Mouse (Mus musculus) lung, postnatal 14 days (tissue): ENCODE results near the gene Fndc9.
A peak's percentile ranks its signal among the peaks of the same experiment; 100 is the strongest.

Experiments used
- DNase-seq: peaks from one replicate; pipeline ENCODE4 v3.0.0; 2021

Gene Fndc9

GRCm38 (mm10) chr11:46236976-46237375, 1.6 kb downstream of the Fndc9 start:
- peak; percentile 77 for DNase-seq

DNA sequence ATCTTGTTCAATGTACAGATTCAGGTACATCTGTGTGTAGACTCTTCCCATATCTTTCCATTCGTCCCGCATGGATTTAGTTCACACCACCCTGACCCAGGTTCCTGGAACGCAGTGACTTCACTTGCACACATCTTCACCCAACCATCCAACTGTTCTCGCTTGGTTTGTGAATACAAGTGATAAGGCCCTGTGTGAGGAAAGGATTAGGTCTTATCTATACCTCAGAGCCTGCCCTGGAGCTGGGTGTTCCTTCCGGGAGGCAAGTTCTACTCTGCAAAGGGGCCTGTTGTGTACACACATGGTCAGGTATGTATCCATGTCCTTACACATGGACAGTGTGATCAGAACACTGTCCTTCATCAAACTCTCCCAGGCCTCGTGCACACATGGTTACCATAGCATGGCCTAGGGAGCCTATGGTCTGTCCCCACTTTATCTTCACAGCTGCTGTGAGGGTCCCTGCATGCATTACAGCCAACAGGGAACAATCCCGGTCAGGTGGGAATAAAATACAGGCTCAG, 5.9 kb downstream of the Fndc9 start:
- no peak for DNase-seq

DNA sequence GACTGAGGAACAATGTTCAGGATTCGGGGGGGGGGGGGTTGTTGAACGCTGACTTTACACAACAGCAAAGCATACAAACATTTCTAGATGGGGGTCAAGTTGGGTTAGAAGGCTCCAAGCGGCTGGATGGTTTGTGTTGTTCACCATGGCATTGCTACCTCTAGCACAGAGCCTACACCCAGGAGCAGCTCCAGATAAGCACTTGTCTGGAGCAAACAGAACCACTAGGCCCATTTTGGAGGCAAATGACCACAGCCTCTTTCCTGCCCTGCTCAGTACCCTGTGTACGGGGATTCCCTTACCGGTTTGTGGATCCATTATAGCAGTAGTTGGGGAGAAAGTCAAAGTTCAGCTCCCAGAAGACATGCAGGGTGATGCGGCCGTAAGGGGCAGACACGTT, 6.7 kb downstream of the Fndc9 start:
- DNase-seq: no peak

DNA sequence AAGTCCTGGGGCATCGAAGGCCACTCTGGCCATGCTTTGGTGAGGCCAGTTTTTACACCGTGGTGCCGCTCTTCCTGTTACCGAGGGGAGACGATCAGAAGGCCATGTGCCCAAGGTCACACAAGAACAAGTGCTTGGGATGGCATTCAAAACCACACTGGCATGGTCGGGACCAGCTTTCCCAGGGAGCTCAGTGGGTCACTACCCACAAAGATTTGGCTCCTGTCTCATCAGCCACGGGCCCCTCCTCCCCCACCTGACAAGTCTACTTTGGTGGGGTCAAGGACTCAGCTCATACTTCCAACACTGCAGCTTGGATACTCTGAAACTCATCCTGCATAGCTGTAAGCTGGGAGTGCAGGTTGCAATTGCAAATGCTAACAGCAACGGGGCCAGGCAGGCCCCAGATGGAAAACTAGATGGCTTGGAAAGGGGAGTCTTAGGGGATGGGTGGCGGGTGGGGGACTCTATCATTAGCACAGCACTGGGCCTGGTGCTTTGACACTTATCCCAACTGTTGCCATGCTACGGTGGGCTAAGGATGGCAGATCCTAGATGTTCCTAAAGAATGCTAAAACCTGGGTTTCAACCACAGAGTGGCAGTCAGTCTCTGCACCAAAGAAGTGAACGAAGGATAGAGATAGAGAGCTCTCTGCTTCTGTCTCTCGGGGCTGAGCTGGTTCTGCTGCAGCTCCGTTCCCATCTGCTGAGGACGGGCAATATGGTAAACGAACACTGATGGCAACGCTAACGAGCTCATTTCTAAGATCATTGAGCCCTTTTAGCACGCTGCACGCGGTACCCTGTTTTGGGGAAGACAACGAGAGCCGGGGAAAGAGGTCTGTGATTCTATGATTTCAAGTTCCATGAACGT, 9.6 kb downstream of the Fndc9 start:
- DNase-seq: no peak

GRCm38 (mm10) chr11:46245926-46246325, 10.6 kb downstream of the Fndc9 start:
- DNase-seq: no peak

DNA sequence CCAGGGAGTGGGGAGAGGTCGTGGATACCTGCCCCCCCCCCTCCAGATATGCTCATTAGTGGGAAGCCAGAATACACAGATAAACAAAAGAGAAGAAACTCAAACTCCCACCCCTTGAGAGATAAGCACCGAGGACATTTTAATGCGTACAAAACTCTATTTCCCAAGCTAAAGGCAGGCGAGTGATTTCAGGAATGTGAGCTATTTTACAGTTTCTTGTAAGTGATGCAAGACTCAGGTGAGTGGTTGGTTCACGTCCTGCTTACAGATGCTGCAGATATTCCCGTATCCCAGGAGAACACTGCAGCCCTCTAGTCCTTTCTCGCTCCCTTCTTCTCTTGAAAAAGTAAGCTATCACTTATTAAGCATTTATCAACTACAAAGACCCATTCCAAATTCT, 11.1 kb downstream of the Fndc9 start:
- no peak for DNase-seq

- no peak for DNase-seq
Measured at GRCm38 (mm10) chr11:46248352-46248751, 13.0 kb downstream of the Fndc9 start.

DNA sequence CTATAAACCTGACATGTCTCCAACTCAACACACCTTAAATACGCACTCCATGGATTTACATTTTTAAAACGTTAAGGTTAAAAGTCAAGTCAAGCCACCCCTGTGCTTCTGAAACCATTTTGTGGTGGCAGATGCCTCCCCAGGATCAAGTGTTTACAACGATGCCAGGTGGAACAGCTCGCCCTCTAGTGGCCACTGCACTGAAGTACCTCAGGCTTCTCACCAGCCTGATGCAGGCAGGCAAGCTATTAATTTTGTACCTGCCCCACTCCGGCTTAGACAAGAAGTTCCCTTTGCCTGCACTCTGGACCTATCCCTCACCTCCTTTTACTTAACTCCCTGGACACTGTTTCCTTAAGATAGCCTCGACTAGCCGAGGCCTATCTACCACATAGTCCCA, 16.7 kb downstream of the Fndc9 start:
- DNase-seq: peak; percentile 75

GRCm38 (mm10) chr11:46255291-46255690, 20.0 kb downstream of the Fndc9 start:
- DNase-seq: no peak

GRCm38 (mm10) chr11:46258207-46258606, 22.9 kb downstream of the Fndc9 start:
- peak; percentile 24 for DNase-seq

DNA sequence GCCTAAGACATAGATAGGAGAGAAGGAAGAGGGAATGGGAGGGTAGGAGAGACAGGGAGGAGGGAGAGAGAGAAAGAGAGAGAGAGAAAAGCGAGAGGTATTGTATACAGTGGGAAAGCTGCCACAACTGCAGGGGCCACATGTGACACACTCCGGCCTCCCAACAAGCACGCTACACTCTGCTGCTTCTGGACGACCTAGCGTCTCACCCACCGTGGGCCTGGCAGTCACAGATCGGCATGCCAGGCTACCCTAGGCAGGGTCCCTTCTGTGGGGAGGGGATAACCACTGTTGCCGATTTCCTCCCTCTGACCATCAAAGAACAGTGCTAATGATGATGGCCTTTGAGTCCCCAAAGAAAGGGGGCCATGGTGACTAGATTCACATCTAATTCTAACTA, 23.4 kb downstream of the Fndc9 start:
- DNase-seq: no peak

- no peak for DNase-seq
Measured at GRCm38 (mm10) chr11:46262854-46263253, 27.5 kb downstream of the Fndc9 start.

DNA sequence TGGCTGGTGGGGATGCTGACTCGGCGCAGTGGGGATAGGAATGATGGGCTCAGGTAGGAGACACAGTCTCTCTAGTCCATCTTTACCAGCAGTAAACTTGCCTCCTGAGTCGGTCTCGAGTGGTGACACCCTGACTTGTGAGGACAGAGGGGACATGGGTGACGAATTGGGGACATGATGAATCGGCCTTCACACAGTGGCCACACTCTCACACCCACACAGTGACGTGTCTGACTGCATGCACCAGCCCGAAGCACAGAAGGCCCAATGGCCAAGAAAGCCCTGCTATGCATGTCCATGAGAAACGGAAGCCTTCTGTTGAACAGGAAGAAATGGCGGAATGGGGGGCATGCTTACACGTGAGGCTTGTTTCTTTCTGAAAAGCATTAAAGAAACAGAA, 28.0 kb downstream of the Fndc9 start:
- DNase-seq: no peak

GRCm38 (mm10) chr11:46264584-46264983, 29.3 kb downstream of the Fndc9 start:
- no peak for DNase-seq

DNA sequence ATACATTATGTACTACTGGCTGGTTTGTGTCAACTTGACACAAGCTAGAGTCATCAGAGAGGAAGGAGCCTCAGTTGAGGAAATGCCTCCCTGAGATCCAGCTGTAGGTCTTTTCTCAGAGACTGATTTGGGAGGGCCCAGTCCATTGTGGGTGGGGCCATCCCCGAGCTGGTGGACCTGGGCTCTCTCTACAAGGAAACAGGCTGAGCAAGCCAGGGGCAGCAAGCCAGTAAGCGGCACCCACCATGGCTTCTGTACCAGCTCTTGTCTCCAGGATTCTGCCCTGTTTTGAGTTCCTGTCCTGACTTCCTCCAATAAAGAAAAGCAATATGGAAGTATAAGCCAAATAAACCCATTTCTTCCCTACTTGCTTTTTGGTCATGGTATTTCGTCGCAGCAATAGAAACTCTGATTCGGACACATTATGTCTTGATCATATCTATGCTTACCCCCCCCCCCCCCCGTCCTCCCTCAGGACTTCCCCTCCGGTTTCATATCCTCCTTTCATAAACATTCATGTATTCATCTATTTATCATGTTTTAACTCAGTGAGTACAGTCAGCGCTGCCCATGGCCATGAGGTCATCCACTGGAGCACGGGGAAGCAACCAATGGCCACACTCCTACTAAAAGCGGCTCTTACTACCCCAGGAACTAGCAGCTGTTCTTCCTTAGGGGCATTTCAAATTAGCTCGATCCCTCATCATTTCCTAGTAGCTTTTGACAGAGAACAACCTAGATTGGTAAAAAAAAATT, 29.9 kb downstream of the Fndc9 start:
- DNase-seq: no peak

- DNase-seq: peak; percentile 56
Measured at GRCm38 (mm10) chr11:46268991-46269390, 33.7 kb downstream of the Fndc9 start.

DNA sequence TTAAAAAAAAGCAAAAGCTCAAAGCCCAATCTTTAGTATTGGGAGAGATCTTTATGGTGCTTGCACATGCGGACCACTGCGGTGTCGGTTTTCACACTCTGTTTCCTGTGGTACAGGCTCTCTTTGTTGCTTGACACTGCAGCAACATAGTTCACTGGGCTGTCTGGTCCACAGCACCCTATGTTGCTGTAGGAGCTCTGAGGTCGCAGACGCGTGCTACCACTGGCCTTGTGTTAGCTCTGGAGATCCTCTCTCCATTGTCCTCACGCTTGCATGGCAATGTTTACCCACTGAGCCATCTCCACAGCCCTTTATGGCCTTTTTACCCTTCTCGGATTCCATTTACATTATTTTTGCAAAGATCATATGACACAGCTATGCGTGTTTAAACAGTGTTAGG, 34.1 kb downstream of the Fndc9 start:
- DNase-seq: no peak

DNA sequence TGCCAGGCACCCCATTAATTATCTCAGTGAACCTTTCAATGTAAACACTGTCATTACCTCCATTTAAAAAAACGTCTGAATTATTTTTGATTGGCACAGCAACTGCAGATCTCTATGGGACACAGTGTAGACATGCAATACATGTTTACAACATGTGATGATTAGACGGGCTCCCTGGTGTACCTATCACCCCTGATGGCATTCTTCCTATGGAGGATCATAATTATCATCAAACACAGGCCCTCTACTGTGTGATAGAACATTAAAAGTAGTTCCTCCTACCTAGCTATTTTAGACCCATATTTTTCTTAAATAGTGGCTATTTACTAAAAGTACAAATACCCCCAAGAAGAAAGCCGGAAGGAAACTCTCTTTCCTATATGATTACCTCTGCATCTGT, 34.6 kb downstream of the Fndc9 start:
- DNase-seq: no peak

- DNase-seq: no peak
Measured at GRCm38 (mm10) chr11:46272058-46272681, 36.8 kb downstream of the Fndc9 start.

DNA sequence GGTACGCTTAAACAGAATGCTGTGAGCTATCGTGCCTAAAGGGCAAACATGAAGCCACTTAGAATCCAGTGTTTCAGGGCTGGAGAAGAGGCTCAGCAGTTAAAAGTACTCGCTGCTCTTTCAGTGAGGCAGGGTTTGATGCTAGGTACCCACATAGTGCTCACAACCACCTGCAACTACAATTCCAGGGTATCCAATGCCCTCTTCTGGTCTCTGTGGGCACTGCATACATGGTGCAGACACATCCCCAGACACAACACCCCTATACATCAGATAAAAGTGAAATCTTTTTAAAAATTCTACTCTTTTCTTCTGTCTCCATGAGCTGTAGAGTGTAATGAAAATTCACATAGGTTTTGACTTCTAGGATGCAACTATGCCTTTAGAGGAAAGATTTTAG, 38.6 kb downstream of the Fndc9 start:
- DNase-seq: no peak

DNA sequence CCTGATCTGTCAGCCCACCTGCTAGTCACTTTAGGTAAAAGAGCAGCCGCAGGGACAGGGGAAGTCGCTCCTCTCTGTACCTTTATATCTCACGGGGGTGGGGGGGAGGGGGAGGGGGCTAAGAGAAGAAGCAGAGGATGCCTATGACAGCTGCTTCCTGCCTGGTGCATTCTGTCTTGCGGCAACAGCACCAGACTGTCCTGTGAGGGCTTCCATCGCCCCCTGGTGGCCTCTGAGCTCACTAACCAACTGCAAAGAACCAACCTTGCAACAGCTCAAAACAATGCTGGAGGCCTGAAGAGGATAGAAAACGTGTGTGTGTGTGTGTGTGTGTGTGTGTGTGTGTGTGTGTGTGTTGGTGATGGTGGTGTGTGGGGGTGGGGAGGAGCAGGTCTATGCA, 40.0 kb downstream of the Fndc9 start:
- DNase-seq: peak; percentile 80

DNA sequence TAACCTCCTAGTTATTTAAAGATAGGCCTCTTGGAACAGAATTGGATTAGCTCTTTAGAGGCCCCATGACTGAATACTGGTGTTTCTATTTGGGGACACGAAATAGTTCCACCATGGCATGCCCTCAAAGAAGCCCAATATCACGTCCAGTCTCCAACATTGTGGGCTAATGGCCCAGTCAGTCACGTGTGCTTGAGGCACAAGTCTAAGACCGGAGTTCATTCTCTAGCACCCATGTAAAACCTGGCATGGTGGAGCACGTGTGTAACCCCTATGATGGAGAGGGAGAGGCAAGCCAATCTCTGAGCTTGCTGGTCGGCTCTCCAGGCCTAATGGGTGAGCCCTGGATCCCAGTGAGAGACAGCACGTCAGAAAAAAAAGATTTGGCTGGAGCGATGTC, 40.8 kb downstream of the Fndc9 start:
- no peak for DNase-seq

- DNase-seq: peak; percentile 35
Measured at GRCm38 (mm10) chr11:46276778-46277177, 41.4 kb downstream of the Fndc9 start.

DNA sequence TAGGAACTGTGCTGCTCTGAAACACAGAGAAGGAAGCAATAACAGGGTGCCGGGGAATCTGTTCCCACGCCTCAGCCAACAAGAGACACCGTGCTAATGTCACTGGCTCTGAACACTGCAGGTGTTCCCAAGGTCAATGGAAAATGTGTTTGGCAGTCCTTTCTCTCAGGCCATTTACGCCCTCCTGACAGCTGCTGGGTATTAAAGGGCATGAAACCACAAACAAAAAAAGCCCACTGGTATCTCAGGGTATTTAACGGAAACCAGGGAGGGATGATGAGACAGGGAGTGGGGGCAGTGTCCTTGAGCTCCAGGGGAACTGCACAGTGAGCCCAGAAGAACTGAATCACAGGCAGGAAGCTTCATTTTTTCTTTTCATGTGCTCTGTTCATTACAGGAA, 42.8 kb downstream of the Fndc9 start:
- no peak for DNase-seq
